ENCODE assay signal across 16 mouse cellular contexts in genomic region chr9:102951091-102951994, GRCm38 (mm10). TPM values are rescaled to one million over a fixed set of nuclear protein-coding genes. Genes with fewer than 3 reads are reported as not detected.
"Had no signal": no experiment of that assay in that cellular context is flagged by ENCODE, and none has a peak within 500 bp of the region (broad histone marks: within the 10 kb centered on the region; RNA-seq: fewer than 3 reads in every experiment).

No protein-coding gene starts in this region.

- H3K4me2 ChIP-seq: limb, embryonic 13.5 days; midbrain, embryonic 15.5 days; neural tube, embryonic 13.5 days had no signal

- H3K27me3 ChIP-seq: limb, embryonic 13.5 days; midbrain, embryonic 15.5 days; neural tube, embryonic 13.5 days had no signal

- H3K27ac ChIP-seq: layer of hippocampus, adult 2 months; limb, embryonic 13.5 days; liver, embryonic 14.5 days; midbrain, embryonic 10.5 days; midbrain, embryonic 15.5 days; neural tube, embryonic 13.5 days had no signal

- H3K4me1 ChIP-seq: limb, embryonic 13.5 days; midbrain, embryonic 15.5 days; neural tube, embryonic 13.5 days had no signal

- ATAC-seq: intestine, postnatal 0 days; midbrain, embryonic 15.5 days had no signal

- H3K9me3 ChIP-seq: midbrain, embryonic 10.5 days; midbrain, embryonic 15.5 days; neural tube, embryonic 13.5 days had no signal

- DNase-seq: left cerebral cortex, postnatal 4 days; lung, adult 18-20 months; lung, postnatal 4 days; retina, postnatal 1 day; right cerebral cortex, postnatal 4 days; spleen, adult 18-20 months; thymus, adult 18-20 months; thymus, postnatal 14 days had no signal

- H3K9ac ChIP-seq: limb, embryonic 13.5 days; liver, embryonic 14.5 days; midbrain, embryonic 15.5 days; neural tube, embryonic 13.5 days had no signal

- H3K4me3 ChIP-seq: layer of hippocampus, adult 2 months; limb, embryonic 13.5 days; midbrain, embryonic 10.5 days; midbrain, embryonic 15.5 days; neural tube, embryonic 13.5 days had no signal

- H3K36me3 ChIP-seq: limb, embryonic 13.5 days; midbrain, embryonic 10.5 days; midbrain, embryonic 15.5 days; neural tube, embryonic 13.5 days had no signal

RNA-seq across cellular contexts. Expression of gene Slco2a1, which starts 37.2 kb away (rescaled TPM):
- total RNA-seq: megakaryocyte, adult 5-6 weeks had no signal
